Mouse (Mus musculus) liver, embryonic 12.5 days (tissue): ENCODE measurements around the gene Sh3bgrl3. TPM values are rescaled to one million over a fixed set of nuclear protein-coding genes. Genes with fewer than 3 reads are reported as not detected.
A peak's percentile ranks its signal among the peaks of the same experiment; 100 is the strongest.

ENCODE experiments used
- ATAC-seq: fragments of 200-750 bp; cut with Nextera tagmentation; 2 replicates; pipeline ENCODE4 v1.8.0; 2017; ENCODE audit warnings: moderate number of reproducible peaks, mild to moderate bottlenecking, moderate library complexity
- H3K27ac ChIP-seq: fragments of 300-500 bp; sonication (generic); 2 replicates; pipeline ENCODE4 v1.5.1; 2016; ENCODE audit warnings: mild to moderate bottlenecking
- H3K27me3 ChIP-seq: fragments of 300-500 bp; sonication (generic); replicated peaks from 2 replicates; pipeline ENCODE4 v1.6.1; 2016; ENCODE audit warnings: mild to moderate bottlenecking, moderate library complexity
- H3K36me3 ChIP-seq: fragments of 300-500 bp; sonication (generic); 2 replicates; pipeline ENCODE4 v1.6.1; 2016; ENCODE audit warnings: mild to moderate bottlenecking, moderate library complexity
- H3K4me1 ChIP-seq: fragments of 300-500 bp; sonication (generic); 2 replicates; pipeline ENCODE4 v1.6.1; 2016
- H3K4me2 ChIP-seq: fragments of 300-500 bp; sonication (generic); 2 replicates; pipeline ENCODE4 v1.6.1; 2016; ENCODE audit warnings: mild to moderate bottlenecking, moderate library complexity
- H3K4me3 ChIP-seq: fragments of 300-500 bp; sonication (generic); 2 replicates; pipeline ENCODE4 v1.5.1; 2016; ENCODE audit warnings: mild to moderate bottlenecking, moderate library complexity
- H3K9ac ChIP-seq: fragments of 300-500 bp; sonication (generic); 2 replicates; pipeline ENCODE4 v1.6.1; 2016; ENCODE audit warnings: mild to moderate bottlenecking, moderate library complexity
- H3K9me3 ChIP-seq: fragments of 300-500 bp; sonication (generic); replicated peaks from 2 replicates; pipeline ENCODE4 v1.6.1; 2016; ENCODE audit warnings: mild to moderate bottlenecking, moderate library complexity
- WGBS: fragments of 180-500 bp; shearing (Covaris S2); methylation state at CpG from one replicate; pipeline ENCODE4 v1.1.7; 2016; ENCODE audit not compliant: insufficient replicate concordance; 5-methylcytosine and 5-hydroxymethylcytosine counted together
- polyA plus RNA-seq: library from polyadenylated mRNA; unstranded; fragments of >200 nt; fragmentation: Nextera tagmentation; extraction: Ambion mirVana; gene quantifications from 2 replicates; pipeline ENCODE4 v1.2.1, GENCODE M21; 2016

The Sh3bgrl3 gene
- polyA plus RNA-seq, 1 experiment from 2014 or later = 205 TPM

GRCm38 (mm10) chr4:134089029-134089428, 39.6 kb downstream of the Sh3bgrl3 start:
- Histone ChIP-seq H3K4me3 (no peak overlapping the region), H3K4me2 (no peak overlapping the region), H3K9ac (no peak overlapping the region), H3K27ac (no peak overlapping the region), H3K36me3 (no peaks in the 10 kb centered on the region), H3K9me3 (0 out of 2 replicates have a peak, but pooled peaks cover 5% of the 10 kb centered on the region), H3K4me1 (peaks cover 17% of the 10 kb centered on the region), H3K27me3 (no peaks in the 10 kb centered on the region)
- no peak for ATAC-seq
- 68% methylated on average over 9 of the region's 9 CpGs for WGBS

- Histone ChIP-seq H3K4me1 (peaks cover 23% of the 10 kb centered on the region), H3K27me3 (0 out of 2 replicates have a peak, but pooled peaks cover 7% of the 10 kb centered on the region), H3K36me3 (no peaks in the 10 kb centered on the region), H3K4me3 (no peak overlapping the region), H3K4me2 (peak overlapping the region; percentile 15; the same call in 1 of the 2 replicates), H3K9ac (no peak overlapping the region), H3K27ac (no peak overlapping the region), H3K9me3 (0 out of 2 replicates have a peak, but pooled peaks cover 5% of the 10 kb centered on the region)
- peak; percentile 58; the same call in 1 of the 2 replicates for ATAC-seq
- WGBS = 23% methylated on average over 7 of the region's 7 CpGs
Measured at GRCm38 (mm10) chr4:134087412-134087811, 41.2 kb downstream of the Sh3bgrl3 start.

GRCm38 (mm10) chr4:134084999-134085398, 43.6 kb downstream of the Sh3bgrl3 start:
- 72% methylated on average over 4 of the region's 4 CpGs for WGBS
- Histone ChIP-seq H3K27ac (no peak overlapping the region), H3K27me3 (peaks cover 25% of the 10 kb centered on the region), H3K36me3 (no peaks in the 10 kb centered on the region), H3K4me1 (peaks cover 37% of the 10 kb centered on the region), H3K4me3 (no peak overlapping the region), H3K4me2 (no peak overlapping the region), H3K9ac (no peak overlapping the region), H3K9me3 (0 out of 2 replicates have a peak, but pooled peaks cover 5% of the 10 kb centered on the region)
- no peak for ATAC-seq

GRCm38 (mm10) chr4:134082460-134082859, 46.1 kb downstream of the Sh3bgrl3 start:
- H3K4me3 ChIP-seq = peak overlapping the region; percentile 44
- peaks cover 29% of the 10 kb centered on the region for H3K27me3 ChIP-seq
- H3K9ac ChIP-seq = no peak overlapping the region
- peaks cover 24% of the 10 kb centered on the region for H3K4me1 ChIP-seq
- WGBS = 22% methylated on average over 7 of the region's 7 CpGs
- no peak for ATAC-seq
- H3K9me3 ChIP-seq = 0 out of 2 replicates have a peak, but pooled peaks cover 5% of the 10 kb centered on the region
- H3K4me2 ChIP-seq = peak overlapping the region; percentile 71
- no peak overlapping the region for H3K27ac ChIP-seq
- H3K36me3 ChIP-seq = no peaks in the 10 kb centered on the region

- 0 out of 2 replicates have a peak, but pooled peaks cover 5% of the 10 kb centered on the region for H3K9me3 ChIP-seq
Measured at GRCm38 (mm10) chr4:134081730-134082386, 46.7 kb downstream of the Sh3bgrl3 start.

GRCm38 (mm10) chr4:134080674-134081073, 47.9 kb downstream of the Sh3bgrl3 start:
- WGBS = 77% methylated on average over 4 of the region's 4 CpGs
- Histone ChIP-seq H3K4me3 (no peak overlapping the region), H3K27ac (no peak overlapping the region), H3K36me3 (no peaks in the 10 kb centered on the region), H3K4me1 (peaks cover 20% of the 10 kb centered on the region), H3K9me3 (0 out of 2 replicates have a peak, but pooled peaks cover 5% of the 10 kb centered on the region), H3K4me2 (no peak overlapping the region), H3K9ac (no peak overlapping the region), H3K27me3 (peaks cover 29% of the 10 kb centered on the region)
- no peak for ATAC-seq

More at GRCm38 (mm10) chr4:134081730-134082386, 46.7 kb downstream of the Sh3bgrl3 start:
- peaks cover 29% of the 10 kb centered on the region for H3K27me3 ChIP-seq
- H3K4me3 ChIP-seq = peak overlapping the region; percentile 44
- peak overlapping the region; percentile 5; the same call in 1 of the 2 replicates for H3K9ac ChIP-seq
- peaks cover 20% of the 10 kb centered on the region for H3K4me1 ChIP-seq
- no peaks in the 10 kb centered on the region for H3K36me3 ChIP-seq
- peak overlapping the region; percentile 71 for H3K4me2 ChIP-seq
- ATAC-seq = peak; percentile 87
- WGBS = under 1% methylated on average over 41 of the region's 41 CpGs
- H3K27ac ChIP-seq = no peak overlapping the region

- no peaks in the 10 kb centered on the region for H3K9me3 ChIP-seq
- peaks cover 20% of the 10 kb centered on the region for H3K4me1 ChIP-seq
- H3K27ac ChIP-seq = no peak overlapping the region
- ATAC-seq = no peak
- no peak overlapping the region for H3K4me2 ChIP-seq
- WGBS = 21% methylated on average over 3 of the region's 3 CpGs
- H3K4me3 ChIP-seq = no peak overlapping the region
- H3K36me3 ChIP-seq = no peaks in the 10 kb centered on the region
- H3K27me3 ChIP-seq = peaks cover 27% of the 10 kb centered on the region
- no peak overlapping the region for H3K9ac ChIP-seq
Measured at GRCm38 (mm10) chr4:134078694-134079093, 49.9 kb downstream of the Sh3bgrl3 start.

Other genes with a start within 250 kb of the Sh3bgrl3 start
- 60.9 and 63.1 TPM in 2 replicates for gene Rps6ka1, start 241.0 kb downstream of the Sh3bgrl3 start, polyA plus RNA-seq
- 971 and 1,001 TPM in 2 replicates for gene Hmgn2, start 160.1 kb downstream of the Sh3bgrl3 start, polyA plus RNA-seq
- 24.5 and 25.6 TPM in 2 replicates for gene Dhdds, start 127.9 kb downstream of the Sh3bgrl3 start, polyA plus RNA-seq
- 4.2 and 5.8 TPM in 2 replicates for gene Lin28a, start 109.9 kb downstream of the Sh3bgrl3 start, polyA plus RNA-seq
- gene Zfp683, start 75.0 kb downstream of the Sh3bgrl3 start, polyA plus RNA-seq = not detected in 2 replicates
- 0.71 and 0.82 TPM in 2 replicates for gene Crybg2, start 68.0 kb downstream of the Sh3bgrl3 start, polyA plus RNA-seq
- gene Cd52, start 33.7 kb downstream of the Sh3bgrl3 start, polyA plus RNA-seq = 18.5 and 21.5 TPM in 2 replicates
- gene Ubxn11, start 26.2 kb downstream of the Sh3bgrl3 start, polyA plus RNA-seq = 3.4 and 3.7 TPM in 2 replicates
- gene Cep85, start 58.3 kb upstream of the Sh3bgrl3 start, polyA plus RNA-seq = 37.5 and 38.0 TPM in 2 replicates
- gene Gm7534, start 74.2 kb upstream of the Sh3bgrl3 start, polyA plus RNA-seq = not detected in 2 replicates
- not detected in 2 replicates for gene Catsper4, start 98.6 kb upstream of the Sh3bgrl3 start, polyA plus RNA-seq
- 0.19 TPM in 1 of 2 replicates, not detected in the other for gene Cnksr1, start 109.6 kb upstream of the Sh3bgrl3 start, polyA plus RNA-seq
- 0.30 and 0.48 TPM in 2 replicates for gene E130218I03Rik, start 114.9 kb upstream of the Sh3bgrl3 start, polyA plus RNA-seq
- gene Zfp593, start 116.8 kb upstream of the Sh3bgrl3 start, polyA plus RNA-seq = 15.7 and 16.5 TPM in 2 replicates
- not detected in 2 replicates for gene Gm30191, start 118.1 kb upstream of the Sh3bgrl3 start, polyA plus RNA-seq
- 1.5 and 1.8 TPM in 2 replicates for gene Grrp1, start 125.3 kb upstream of the Sh3bgrl3 start, polyA plus RNA-seq
- gene Pdik1l, start 159.1 kb upstream of the Sh3bgrl3 start, polyA plus RNA-seq = 14.9 and 16.4 TPM in 2 replicates
- 0.20 and 0.23 TPM in 2 replicates for gene Trim63, start 186.3 kb upstream of the Sh3bgrl3 start, polyA plus RNA-seq
- not detected in 2 replicates for gene Slc30a2, start 214.4 kb upstream of the Sh3bgrl3 start, polyA plus RNA-seq